Mouse (Mus musculus) spleen, adult 2 months (tissue): Measurements from ENCODE around the gene Hdac10. TPM values are rescaled to one million over a fixed set of nuclear protein-coding genes. Genes with fewer than 3 reads are reported as not detected.

Experiments used
- DNase-seq, 2 experiments: peaks; one replicate each; pipeline versions ENCODE4 v3.0.0 to v3.0.0-alpha.2; 2012 to 2021; ENCODE audit warnings: low spot score in 2 of 2, low read depth in 1 of 2
- H3K27ac ChIP-seq: fragments of 200-500 bp; 2 replicates; pipeline ENCODE4 v1.5.1; 2012; ENCODE audit warnings: low read length, inconsistent platforms; ENCODE audit not compliant: insufficient read depth
- H3K27me3 ChIP-seq: fragments of 200-500 bp; 2 replicates; pipeline ENCODE4 v1.6.1; 2012; ENCODE audit warnings: mild to moderate bottlenecking, moderate library complexity, low read length, inconsistent platforms; ENCODE audit not compliant: control insufficient read depth, insufficient read depth
- H3K36me3 ChIP-seq: fragments of 200-500 bp; 2 replicates; pipeline ENCODE4 v1.6.1; 2012; ENCODE audit warnings: mild to moderate bottlenecking, low read length, inconsistent platforms; ENCODE audit not compliant: control insufficient read depth, insufficient read depth
- H3K4me1 ChIP-seq: fragments of 200-500 bp; 2 replicates; pipeline ENCODE4 v1.6.1; 2011; ENCODE audit warnings: inconsistent platforms; ENCODE audit not compliant: control insufficient read depth, insufficient read depth, insufficient read length
- H3K4me3 ChIP-seq: fragments of 200-500 bp; 2 replicates; pipeline ENCODE4 v1.5.1; 2011; ENCODE audit warnings: mild to moderate bottlenecking, inconsistent platforms; ENCODE audit not compliant: insufficient read depth, insufficient read length; ENCODE audit errors: extremely low read depth
- CTCF ChIP-seq: fragments of 200-500 bp; IDR thresholded peaks from 2 replicates; pipeline ENCODE4 v1.5.1; 2011; ENCODE audit warnings: mild to moderate bottlenecking, inconsistent platforms; ENCODE audit not compliant: insufficient read depth, insufficient read length, insufficient replicate concordance; ENCODE audit errors: extremely low read depth
- POLR2A ChIP-seq: fragments of 200-500 bp; IDR thresholded peaks from 2 replicates; pipeline ENCODE4 v1.6.1; 2011; ENCODE audit warnings: low read depth, low read length, inconsistent platforms
- WGBS: fragments of 180-500 bp; shearing (Covaris S2); methylation state at CpG from one replicate; pipeline ENCODE4 v1.1.7; 2018; 5-methylcytosine and 5-hydroxymethylcytosine counted together
- polyA plus RNA-seq: library from polyadenylated mRNA; depleted of rRNA; stranded (reverse); fragments of >200 nt; gene quantifications from 2 replicates; pipeline ENCODE4 v1.2.3, GENCODE M21; 2012

Hdac10 gene
- polyA plus RNA-seq, 1 experiment = 76.2 TPM

- Histone ChIP-seq H3K27me3 (no peaks in the 10 kb centered on the region), H3K27ac (peak overlapping the region; percentile 78), H3K4me3 (peak overlapping the region; percentile 82), H3K36me3 (peaks cover 3% of the 10 kb centered on the region; the same call in 1 of the 2 replicates), H3K4me1 (peaks cover 39% of the 10 kb centered on the region; the same call in 1 of the 2 replicates)
- TF ChIP-seq POLR2A (no peak), CTCF (no peak)
- no peak for DNase-seq
- 14% methylated on average over 25 of the region's 25 CpGs for WGBS
Measured at GRCm38 (mm10) chr15:89148496-89149270, 20.2 kb upstream of the Hdac10 start.

- 66% methylated on average over 4 of the region's 4 CpGs for WGBS
Measured at GRCm38 (mm10) chr15:89147895-89148294, 19.4 kb upstream of the Hdac10 start.

GRCm38 (mm10) chr15:89147456-89147855, 19.0 kb upstream of the Hdac10 start:
- TF ChIP-seq CTCF (no peak), POLR2A (no peak)
- H3K27ac ChIP-seq = peak overlapping the region; percentile 15
- no peak for DNase-seq
- peaks cover 4% of the 10 kb centered on the region for H3K36me3 ChIP-seq
- no peak overlapping the region for H3K4me3 ChIP-seq
- peaks cover 39% of the 10 kb centered on the region; the same call in 1 of the 2 replicates for H3K4me1 ChIP-seq
- no peaks in the 10 kb centered on the region for H3K27me3 ChIP-seq
- WGBS = 29% methylated on average over 10 of the region's 10 CpGs

More at GRCm38 (mm10) chr15:89147895-89148294, 19.4 kb upstream of the Hdac10 start:
- TF ChIP-seq POLR2A = no peak
- no peak for TF ChIP-seq CTCF
- Histone ChIP-seq H3K4me1 (peaks cover 39% of the 10 kb centered on the region; the same call in 1 of the 2 replicates), H3K36me3 (peaks cover 4% of the 10 kb centered on the region), H3K4me3 (peak overlapping the region; percentile 7; the same call in 1 of the 2 replicates), H3K27me3 (no peaks in the 10 kb centered on the region), H3K27ac (no peak overlapping the region)
- no peak for DNase-seq

- Histone ChIP-seq H3K27me3 (no peaks in the 10 kb centered on the region), H3K36me3 (peaks cover 4% of the 10 kb centered on the region), H3K27ac (peak overlapping the region; percentile 62), H3K4me3 (peak overlapping the region; percentile 53), H3K4me1 (peaks cover 39% of the 10 kb centered on the region; the same call in 1 of the 2 replicates)
- TF ChIP-seq CTCF (no peak), POLR2A (no peak)
- peak; percentile 52 to 86 for DNase-seq
- 5% methylated on average over 16 of the region's 16 CpGs for WGBS
Measured at GRCm38 (mm10) chr15:89147024-89147423, 18.5 kb upstream of the Hdac10 start.

- no peaks in the 10 kb centered on the region for H3K27me3 ChIP-seq
- peak; percentile 25 to 80 for DNase-seq
- peaks cover 39% of the 10 kb centered on the region; the same call in 1 of the 2 replicates for H3K4me1 ChIP-seq
- H3K36me3 ChIP-seq = peaks cover 4% of the 10 kb centered on the region
- H3K27ac ChIP-seq = peak overlapping the region; percentile 62
- H3K4me3 ChIP-seq = peak overlapping the region; percentile 53
- no peak; the same call in 1 of the 2 replicates for TF ChIP-seq POLR2A
- no peak for TF ChIP-seq CTCF
- 6% methylated on average over 27 of the region's 27 CpGs for WGBS
Measured at GRCm38 (mm10) chr15:89146537-89146936, 18.0 kb upstream of the Hdac10 start.

GRCm38 (mm10) chr15:89145813-89146350, 17.4 kb upstream of the Hdac10 start:
- 82% methylated on average over 24 of the region's 24 CpGs for WGBS
- TF ChIP-seq POLR2A (no peak), CTCF (no peak)
- Histone ChIP-seq H3K27ac (no peak overlapping the region), H3K27me3 (no peaks in the 10 kb centered on the region), H3K4me1 (peaks cover 43% of the 10 kb centered on the region; the same call in 1 of the 2 replicates), H3K4me3 (peak overlapping the region; percentile 53; the same call in 1 of the 2 replicates), H3K36me3 (peaks cover 4% of the 10 kb centered on the region)
- DNase-seq = no peak
